Mouse (Mus musculus): ENCODE data around the gene Ypel3. TPM values are rescaled to one million over a fixed set of nuclear protein-coding genes. Genes with fewer than 3 reads are reported as not detected.
A peak's percentile ranks its signal among the peaks of the same experiment; 100 is the strongest.

Gene Ypel3
- polyA plus RNA-seq, 3 experiments from 2014 or later = 51.9 to 107 (median 70.2) TPM

DNA sequence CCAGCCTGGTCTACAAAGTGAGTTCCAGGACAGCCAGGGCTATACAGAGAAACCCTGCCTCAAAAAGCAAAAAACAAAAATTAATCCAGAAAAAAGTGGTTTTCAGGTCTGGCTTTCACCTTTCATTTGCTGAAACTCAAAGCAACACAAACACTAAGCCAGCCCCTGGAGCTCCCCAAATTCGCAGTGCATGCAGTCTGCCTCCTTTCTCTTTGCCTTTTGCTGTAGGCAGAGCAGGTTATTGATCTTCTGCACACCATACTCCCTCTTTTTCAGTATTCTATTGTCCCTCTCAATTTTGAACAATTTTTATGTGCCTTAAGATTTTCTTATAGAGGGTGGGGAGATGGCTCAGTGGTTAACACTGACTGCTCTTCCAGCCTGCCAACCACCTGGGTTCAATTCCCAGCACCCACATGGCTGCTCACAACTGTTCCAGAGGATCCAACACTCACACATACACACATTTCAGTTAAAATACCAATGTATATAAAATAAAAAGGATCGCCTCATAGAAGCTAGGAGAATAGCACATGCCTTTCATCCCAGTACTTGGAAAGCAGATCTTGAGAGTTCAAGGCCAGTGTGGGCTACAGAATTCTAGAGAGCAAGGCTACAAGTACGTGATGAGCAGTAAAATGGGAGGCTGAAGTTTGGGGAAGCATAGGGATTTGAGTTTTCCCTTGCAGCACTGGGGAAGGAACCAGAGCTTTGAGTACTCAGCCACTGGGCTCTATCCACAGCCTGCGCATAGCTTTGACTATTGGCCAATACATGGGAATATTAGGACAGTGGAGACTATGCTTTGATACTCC, 16.9 kb downstream of the Ypel3 start:
- ATAC-seq = no peak

DNA sequence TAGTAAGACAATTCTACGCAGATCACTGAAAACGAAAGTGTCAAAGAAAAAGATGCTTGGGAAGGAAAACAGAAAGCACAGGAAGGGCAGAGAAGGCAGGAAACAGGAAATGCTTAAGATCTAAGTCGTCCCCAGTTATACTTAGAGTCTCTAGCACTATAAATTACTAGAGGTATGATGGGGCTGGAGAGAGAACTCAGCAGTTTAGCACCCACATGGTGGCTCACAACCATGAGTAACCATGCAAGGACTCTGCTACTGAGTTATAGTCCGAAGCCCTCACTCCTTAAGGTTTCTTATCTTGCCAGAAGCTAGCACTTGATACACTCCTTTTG, 17.5 kb downstream of the Ypel3 start:
- ATAC-seq = peak; percentile 36

DNA sequence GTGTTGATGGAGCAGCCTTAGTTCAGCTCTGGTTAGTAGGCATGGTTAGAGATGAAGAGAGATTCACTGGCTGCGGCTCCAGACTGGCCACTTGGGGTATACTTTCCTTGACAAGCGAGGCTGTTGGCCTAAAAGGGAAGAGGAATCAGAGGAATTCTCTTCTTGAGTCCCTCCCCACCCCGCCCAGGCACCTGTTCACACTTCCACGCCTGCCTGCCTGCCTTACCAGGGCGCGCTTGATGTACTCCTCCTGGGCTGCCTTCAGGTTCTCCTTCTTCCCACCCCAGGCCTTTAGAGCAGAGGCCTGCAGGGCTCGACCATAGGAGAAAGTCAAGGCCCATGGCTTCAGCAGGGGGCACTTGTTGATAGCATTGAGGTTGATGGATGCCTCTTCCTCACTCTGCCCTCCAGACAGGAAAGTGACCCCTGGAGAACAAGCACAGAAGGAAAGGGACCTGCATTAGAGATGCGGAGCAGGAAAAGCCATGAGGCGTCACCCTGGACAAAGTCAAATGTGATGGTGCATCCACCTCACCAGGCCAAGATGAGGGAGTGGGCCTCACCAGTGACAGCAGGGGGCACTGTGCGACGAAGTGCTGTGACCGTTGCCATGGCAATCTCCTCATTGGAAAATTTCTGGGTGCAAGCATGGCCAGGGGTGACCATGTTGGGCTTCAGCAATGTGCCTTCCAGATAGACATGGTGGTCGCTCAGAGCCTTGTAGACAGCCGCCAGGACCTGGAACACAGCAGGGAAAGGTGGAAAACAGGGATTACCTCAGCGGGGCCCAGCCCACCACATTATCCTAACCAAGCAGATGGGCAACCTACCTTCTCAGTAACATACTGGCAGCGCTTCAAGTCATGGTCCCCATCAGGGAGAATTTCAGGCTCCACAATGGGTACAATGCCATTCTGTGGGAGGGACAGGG, 18.9 kb downstream of the Ypel3 start:
- ATAC-seq = no peak

DNA sequence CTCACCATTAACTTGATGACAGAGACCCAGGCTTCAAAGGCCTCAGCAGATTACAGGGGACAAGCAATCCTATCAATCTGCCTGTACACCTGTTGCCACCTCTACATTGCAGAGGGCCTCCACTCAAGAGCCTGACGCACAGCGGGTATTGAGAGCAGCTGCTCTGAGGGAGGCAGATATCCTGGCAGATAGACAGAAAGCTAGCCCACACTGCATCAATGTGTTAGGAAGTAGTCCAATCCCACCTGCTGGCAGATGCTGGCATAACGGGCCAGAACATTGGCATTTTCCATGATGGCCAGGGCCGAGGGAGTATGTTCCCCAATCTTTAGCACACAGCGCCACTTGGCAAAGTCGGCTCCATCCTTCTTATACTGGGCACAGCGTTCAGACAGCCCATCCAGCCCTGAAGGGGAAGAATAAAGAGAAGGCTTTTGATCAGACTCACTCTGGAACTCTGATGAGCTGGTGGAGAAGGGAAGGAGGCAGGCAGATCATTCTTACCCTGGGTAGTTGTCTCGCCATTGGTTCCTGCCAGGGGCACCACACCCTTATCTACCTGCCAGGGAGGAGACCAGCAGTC, 19.7 kb downstream of the Ypel3 start:
- ATAC-seq = no peak

DNA sequence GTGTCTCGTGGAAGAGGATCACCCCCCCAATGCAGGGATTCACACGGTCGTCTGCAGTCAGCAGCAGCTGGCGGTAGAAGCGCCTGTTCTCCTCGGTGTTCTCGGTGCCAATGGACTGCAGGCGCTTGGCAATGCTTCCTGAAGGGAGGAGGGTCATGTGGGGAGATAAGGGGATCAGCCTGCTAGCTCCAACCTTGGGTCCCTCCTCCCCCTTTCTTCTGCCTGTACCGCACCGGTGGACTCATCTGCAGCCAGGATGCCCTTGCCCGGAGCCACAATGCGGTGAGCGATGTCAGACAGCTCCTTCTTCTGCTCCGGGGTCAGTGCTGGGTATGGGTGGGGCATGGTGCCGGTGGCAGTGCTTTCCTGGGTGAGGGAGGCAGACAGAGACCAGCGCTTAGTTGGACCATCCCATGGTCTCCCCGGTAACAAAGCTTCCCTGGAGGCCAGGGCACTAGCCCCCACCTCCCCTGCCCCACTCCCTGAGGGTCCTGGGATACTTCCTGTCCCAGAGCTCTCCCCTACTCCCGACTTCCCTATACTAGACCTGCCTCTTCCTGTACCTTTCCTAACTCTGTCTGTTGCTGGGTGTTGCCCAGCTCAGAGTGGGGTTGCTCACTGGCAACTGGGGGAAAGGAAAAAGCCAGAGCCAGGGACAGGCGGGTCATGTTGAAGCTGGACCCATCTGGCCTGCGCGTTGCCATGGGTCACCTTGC, 20.8 kb downstream of the Ypel3 start, which contains the start of gene Fam57b:
Fam57b (plus strand) TSS at position 258 of the 716 bp plus-strand sequence.
- ATAC-seq = no peak

DNA sequence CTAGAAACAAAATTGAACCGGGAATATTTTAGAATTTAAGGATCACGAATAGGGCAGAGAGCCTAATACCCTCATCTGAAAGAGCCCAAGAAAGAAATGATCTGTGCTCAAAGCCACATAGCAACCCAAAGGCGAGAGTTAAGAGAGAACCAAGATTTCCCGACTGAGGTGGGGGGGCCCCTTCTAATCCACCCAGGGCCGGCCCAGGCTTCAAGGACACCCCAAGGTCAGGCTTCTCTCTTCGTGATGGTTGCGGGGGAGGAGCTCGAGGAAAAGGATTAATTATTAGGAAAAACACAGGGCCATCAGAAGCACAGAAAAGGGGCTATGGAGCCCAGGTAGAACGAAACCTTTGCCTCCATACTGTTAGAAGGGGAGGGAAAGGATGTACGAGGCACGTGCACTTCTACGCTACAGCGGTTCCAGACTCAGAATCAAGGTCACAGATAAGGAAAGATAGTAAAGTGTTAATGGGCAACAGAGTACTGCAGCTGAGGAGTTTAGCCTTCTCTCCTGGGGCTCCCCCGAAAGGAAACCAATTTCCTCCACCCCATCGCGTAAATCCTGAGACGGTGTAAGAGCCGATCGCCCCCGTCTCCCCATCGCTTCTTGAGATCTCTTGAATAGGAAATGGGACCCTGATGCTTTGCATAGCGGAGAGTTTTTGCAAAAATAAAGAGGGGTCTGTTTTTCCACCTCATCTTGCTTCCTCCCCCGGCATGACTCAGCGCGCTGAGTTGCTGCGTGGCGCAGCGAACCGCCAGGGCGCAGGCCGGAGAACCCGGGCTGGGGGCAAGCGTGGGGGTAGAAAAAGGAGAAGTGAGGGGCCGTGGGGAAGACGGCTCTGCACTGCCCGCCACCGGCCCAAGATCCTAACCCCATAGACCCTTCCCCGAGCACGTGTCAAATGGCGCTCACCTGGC, 21.6 kb downstream of the Ypel3 start:
- ATAC-seq = peak; percentile 17

DNA sequence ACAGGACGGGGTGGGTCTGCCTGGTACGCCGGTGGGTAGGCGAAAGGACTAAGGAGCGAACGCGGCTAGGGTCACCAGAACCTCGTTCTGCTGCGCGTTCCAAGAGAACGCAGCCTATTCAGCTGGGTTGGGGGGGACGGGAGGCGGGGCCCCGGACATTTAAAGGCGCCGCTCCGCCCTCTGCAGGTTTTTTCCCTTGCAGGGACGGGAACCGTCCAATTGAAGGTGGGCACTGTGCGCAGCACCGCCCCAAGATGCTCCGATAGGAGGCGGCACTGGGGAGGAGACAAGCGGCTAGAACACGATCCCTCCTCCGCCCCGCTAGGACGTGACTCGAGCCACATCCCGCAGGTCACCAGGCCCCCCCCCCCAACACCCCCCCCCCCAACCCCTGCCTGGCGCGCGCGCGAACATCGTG, 22.3 kb downstream of the Ypel3 start:
- ATAC-seq = peak; percentile 84

DNA sequence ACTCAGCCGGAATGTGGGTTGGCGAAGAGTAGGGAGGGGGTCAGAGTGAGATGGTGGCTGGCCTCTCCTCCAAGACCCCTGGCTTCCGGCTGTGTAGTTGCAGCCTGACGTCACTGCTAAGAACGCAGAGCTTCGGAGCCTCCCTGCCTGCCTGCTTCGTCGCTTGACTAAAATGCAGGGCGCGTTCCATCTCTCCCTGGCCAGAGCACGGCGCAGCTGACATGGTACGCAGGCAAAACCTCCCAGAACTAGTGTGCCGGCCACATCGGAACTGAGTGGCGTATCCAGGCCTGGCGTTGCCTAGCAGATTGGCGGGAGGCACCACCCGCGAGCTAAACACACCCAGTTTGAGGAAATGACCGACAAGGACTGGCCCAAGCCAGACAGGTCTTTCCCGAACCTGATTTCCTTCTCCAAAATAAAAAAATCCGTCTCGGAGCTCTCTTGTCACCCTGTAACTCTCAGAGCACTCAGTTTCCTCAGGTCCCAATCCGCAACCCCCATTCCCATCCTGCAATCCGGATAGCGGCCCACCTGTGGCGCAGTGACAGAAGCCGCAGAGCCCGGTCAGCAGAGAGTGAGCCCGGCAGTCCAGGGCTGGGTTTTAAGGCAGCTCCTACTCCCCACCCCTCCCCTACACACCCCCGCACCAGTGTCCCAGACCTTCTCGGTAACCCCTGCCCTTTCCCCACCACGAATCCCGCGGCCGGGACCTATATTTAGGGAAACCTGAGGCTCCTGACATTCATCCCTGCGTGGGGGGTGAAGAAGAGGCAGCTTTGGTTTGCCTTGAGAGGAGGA, 22.9 kb downstream of the Ypel3 start:
- peak; percentile 78 for ATAC-seq

DNA sequence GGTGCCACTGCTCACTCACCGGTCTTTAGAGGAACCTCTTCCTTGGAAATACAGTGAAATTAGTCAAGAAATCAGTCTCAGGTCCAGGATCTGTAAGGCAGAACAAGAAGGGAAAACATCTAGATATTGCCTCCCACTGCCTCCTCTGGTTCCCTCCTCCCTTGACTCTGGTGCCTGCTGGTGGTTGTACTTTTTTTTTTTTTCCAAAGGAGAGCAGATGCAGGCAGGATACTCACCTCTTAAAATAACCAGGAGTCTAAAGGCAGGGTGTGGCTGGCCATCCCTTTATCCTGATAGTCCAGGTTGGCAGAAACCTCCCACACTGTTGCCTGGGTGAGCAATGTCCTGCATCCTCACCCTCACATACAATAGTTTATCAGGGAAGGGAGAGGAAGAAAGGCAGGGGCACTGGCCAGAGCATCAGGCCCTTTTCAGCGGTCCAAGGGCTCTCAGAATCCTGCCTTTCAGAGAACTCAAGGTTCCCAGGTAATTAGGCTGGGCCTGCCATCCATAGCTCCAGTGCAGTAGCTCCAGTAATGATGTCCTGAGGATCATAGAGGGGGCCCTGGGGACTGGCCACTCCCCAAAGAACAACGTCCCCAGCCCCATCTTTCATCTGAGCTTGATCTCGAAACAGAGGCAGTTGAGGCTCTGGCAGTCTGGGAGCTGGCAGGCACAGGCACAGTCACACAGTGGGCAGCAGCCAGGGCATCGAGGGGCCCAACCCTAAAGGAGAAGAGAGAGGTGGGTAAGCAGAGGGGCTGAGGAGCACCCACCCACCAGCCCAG, 23.7 kb downstream of the Ypel3 start:
- ATAC-seq = no peak

DNA sequence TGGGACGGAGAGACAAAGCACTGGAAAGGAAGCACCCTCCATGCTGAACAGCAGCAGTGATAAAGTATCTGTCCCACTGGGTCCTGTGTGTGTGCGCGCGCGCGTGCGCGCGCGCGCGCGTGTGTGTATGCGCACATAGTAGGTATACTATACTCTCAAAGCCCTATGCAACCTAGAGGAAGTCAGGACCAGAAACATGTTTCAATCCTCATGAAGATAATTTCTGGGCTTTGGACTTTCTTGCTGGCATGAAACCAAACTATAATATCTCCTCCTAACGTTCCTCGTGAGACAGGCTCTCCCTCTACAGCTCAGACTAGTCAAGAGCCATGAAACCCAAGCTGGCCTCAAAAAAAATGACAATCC, 24.3 kb downstream of the Ypel3 start:
- no peak for ATAC-seq

DNA sequence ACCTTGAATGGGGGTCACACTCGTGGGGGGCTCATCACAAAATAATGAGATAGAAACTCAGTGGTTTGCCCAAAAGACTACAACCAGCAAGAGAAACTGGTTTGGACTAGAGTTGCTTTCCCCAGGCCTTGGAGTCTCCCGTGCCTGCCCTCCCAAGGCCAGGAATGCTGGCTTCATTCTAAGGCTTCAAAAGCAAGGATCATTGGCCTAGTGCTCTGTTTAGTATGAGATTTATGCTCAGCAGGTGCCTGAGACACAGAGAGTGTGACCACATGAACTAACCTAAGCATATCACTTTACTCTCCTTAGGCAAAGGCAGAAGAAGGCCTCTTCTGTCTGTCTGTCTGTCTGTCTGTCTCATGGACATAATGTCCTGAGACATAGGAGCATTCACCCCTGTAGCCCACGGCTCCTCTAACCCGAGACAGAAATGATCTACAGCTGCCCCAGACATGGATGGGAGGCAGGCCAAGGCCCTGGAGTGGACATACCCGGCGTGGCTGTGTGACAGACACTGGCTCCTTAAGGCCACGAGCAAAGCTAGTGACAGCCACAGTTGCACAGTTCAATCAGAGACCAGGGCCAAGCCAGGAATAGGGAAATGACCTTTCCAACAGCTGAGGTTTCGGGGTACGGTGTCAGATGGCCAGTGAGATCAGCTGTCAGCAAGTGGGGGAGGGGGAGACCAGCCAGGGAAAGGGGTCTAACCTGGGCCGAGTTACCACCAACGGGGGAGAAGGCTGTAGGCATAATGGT, 25.6 kb downstream of the Ypel3 start:
- ATAC-seq = no peak

DNA sequence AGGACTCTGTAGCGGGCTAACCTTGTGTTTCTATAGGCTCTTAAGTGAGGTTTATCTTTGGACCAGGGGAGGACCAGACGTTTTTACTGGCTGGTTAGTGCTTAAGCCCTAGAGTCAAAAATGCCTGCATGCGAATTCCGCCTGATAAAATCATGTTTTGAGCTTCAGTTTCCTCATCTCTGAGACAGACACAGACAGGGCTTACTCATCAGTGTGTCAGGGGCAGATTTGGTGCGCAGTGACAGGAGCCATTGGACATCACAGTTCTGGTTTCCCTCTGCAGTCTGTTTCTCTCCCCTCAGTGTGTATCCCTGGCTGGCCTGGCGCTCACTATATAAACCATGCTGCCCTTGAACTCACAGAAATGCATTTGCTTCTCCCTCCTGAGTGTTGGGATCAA, 26.4 kb downstream of the Ypel3 start:
- no peak for ATAC-seq

DNA sequence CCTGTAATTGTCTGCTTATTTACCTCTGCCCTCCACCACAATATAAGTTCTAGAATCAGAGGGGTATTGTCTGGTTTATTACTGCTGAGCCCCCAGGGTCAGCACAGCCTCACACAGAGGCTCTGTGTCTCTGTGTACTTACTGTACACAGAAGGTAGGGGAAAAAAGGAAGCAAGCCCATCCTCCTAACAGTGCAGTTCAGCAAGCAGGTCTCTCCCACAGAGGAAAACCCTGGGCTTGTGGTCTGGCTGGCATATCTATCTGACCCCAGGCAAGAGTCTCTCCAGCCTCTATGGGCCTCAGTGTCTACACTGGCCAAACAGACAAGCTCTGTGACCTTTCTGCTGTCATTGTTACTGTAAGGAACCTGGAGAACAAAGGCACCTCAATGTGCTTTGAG, 27.0 kb downstream of the Ypel3 start:
- no peak for ATAC-seq

DNA sequence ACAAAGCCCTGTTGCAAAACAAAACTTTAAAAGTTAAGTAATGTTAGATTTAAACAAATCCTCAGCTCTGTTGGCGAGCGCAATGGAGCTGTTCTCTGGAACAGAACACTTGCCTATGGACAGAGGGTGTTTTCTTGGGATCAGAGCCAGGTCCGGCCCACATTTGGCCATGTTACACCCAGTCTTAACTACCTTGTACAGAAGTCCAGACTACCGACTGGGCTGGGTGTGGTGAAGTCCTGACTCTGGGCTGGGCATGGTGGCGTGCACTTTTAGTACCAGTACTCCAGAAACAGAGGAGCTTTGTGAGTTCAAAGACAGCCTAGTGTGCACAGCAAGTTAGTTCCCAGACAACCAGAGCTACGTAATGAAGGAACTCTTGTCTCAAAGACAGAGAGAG, 30.2 kb downstream of the Ypel3 start:
- no peak for ATAC-seq

DNA sequence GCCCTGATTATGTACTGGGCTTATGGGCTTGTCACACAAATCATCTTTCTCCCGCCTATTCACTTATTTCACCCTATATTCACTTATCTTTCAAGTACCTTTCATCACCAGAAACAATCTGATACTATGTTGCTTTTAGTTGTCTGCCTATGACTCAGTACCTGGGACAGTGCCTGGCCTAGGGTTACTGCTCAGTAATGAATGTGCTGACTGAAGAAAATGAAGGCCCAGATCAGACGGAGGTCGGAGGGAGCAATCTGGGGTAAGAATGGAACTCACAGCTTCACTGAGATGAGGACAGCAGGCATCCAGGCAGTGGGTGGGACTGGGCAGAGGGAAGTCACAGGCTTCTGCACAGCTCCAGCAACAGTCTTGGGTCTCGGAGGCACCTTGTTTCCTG, 30.6 kb downstream of the Ypel3 start:
- ATAC-seq = no peak

DNA sequence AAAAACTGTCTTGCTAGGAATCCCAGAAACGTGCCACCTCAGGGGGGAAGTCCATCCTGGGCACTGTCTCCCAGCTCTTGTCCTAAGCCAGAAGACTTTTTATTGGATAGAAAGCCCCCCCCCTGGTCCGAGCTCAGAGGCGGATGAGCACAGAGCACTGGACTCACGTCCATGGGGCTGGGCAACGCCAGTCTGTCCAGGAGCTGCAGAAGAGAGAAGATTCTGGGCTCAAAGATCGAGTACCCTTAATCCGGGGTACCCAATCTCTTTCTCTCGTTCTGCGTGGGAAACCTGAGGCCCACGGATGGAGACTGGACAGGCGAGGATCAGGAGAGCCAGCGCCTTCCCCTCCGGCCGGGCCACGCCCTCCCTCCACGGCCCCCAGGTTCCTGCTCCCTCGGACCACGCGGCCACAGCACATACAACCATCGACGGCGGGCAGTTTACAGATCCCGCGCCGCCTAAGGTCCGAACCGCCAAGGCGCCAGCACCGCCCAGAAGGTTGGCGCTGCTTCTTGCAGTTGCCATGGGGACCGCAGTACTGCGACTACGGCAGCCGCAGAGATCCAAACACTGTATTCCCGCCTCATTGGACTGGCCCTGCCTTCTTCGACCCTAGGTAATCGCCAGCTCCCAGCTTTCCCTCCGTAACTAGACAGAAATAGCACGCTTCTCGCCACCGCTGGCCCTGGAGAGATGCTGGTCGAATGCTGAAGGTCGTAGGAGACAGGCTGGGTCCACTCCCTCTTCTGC, 32.1 kb downstream of the Ypel3 start:
- no peak for ATAC-seq

DNA sequence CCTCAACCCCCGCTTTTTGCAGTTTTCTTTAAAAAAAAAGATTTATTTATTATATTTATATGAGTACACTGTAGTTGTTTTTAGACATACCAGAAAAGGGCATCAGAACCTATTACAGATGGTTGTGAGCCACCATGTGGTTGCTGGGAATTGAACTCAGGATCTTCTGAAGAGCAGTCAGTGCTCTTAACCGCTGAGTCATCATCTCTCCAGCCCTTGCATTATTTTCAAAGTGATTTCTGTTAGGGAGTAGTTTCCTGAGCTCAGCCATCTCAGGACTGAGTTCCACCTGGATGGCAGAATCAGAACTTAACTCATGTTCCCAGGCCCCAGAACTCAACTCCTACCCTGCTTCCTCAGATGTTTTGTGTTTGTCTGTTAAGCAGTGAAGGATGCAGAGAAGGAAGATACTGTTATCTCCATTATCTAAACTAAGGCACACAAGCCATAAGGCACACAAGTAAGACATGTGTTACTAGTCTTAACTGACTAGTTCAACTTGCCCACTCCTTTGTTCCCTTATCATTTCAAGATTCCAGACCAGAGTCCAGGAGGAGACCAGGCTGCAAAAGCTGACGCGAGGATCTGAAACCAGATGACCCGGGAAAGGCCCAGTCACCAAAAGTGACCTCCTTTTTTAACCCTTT, 33.1 kb downstream of the Ypel3 start:
- no peak for ATAC-seq

DNA sequence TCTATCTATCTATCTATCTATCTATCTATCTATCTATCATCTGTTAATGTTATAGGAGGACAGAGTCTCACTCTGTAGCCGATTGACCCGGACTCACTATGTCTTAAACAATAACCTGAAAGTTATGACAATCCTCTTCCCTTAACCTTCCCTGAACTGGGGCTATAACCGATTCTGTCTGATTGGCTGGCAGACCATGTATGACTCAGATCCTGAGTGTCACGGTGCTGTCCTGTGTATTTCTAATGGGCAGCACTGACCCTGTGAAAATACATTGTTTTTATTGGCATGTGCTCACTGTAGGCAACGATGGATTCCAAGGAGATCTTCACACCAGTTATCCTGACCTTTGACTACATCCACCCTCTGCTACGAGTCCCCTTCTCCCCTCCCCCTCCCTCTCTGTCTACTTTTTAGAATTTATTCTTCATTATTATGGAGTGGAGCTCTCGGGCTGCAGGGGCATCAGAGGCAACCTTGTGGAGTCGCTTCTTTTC, 39.0 kb downstream of the Ypel3 start:
- no peak for ATAC-seq

All from inflammation-experienced regulatory T-cells, adult 6 months (primary cell).